Mouse (Mus musculus): ENCODE measurements around the gene Mvb12a. TPM values are rescaled to one million over a fixed set of nuclear protein-coding genes. Genes with fewer than 3 reads are reported as not detected.
A peak's percentile ranks its signal among the peaks of the same experiment; 100 is the strongest.

Gene Mvb12a
- total RNA-seq (2021): 63.2 and 66.3 TPM in 2 replicates
- long read RNA-seq, experiment 1, transcript Mvb12a-201 (9 exons, 1,062 nt): major isoform, 70 of 87 reads
- long read RNA-seq, experiment 1, partial matches to known transcripts: 8 of 87 reads
- long read RNA-seq, experiment 1, other reads (novel, unspliced or antisense): 9 of 87 reads
- long read RNA-seq, experiment 2, transcript Mvb12a-201 (9 exons, 1,062 nt): major isoform, 57 of 70 reads
- long read RNA-seq, experiment 2, partial matches to known transcripts: 7 of 70 reads
- long read RNA-seq, experiment 2, other reads (novel, unspliced or antisense): 6 of 70 reads

- DNase-seq: peak; percentile 97
Measured at GRCm38 (mm10) chr8:71542632-71543343, at the start of gene Mvb12a. Gene Mvb12a (plus strand): TSS chr8:71542922.

- DNase-seq: peak; percentile 93
Measured at GRCm38 (mm10) chr8:71495039-71495438, 47.7 kb upstream of the Mvb12a start.

GRCm38 (mm10) chr8:71495811-71496210 is 46.9 kb upstream of the Mvb12a start:
- DNase-seq: no peak

- peak; percentile 99 for DNase-seq
Measured at GRCm38 (mm10) chr8:71496481-71496880, 46.2 kb upstream of the Mvb12a start.

- no peak for DNase-seq
Measured at GRCm38 (mm10) chr8:71497077-71497645, 45.6 kb upstream of the Mvb12a start.

- DNase-seq: peak; percentile 68
Measured at GRCm38 (mm10) chr8:71497881-71498501, 44.7 kb upstream of the Mvb12a start.

- DNase-seq: peak; percentile 65
Measured at GRCm38 (mm10) chr8:71498816-71499690, 43.7 kb upstream of the Mvb12a start.

GRCm38 (mm10) chr8:71504349-71504748 is 38.4 kb upstream of the Mvb12a start:
- no peak for DNase-seq

GRCm38 (mm10) chr8:71505326-71505725 is 37.4 kb upstream of the Mvb12a start:
- no peak for DNase-seq

GRCm38 (mm10) chr8:71505979-71506378 is 36.7 kb upstream of the Mvb12a start:
- DNase-seq: no peak

- DNase-seq: peak; percentile 90
Measured at GRCm38 (mm10) chr8:71507589-71508104, 35.1 kb upstream of the Mvb12a start.

GRCm38 (mm10) chr8:71509316-71509715 is 33.4 kb upstream of the Mvb12a start:
- DNase-seq: no peak

- peak; percentile 38 for DNase-seq
Measured at GRCm38 (mm10) chr8:71511644-71512043, 31.1 kb upstream of the Mvb12a start, which contains the start of gene Plvap. Gene Plvap (minus strand): TSS chr8:71511752.

GRCm38 (mm10) chr8:71513018-71513754 is 29.5 kb upstream of the Mvb12a start:
- peak; percentile 58 for DNase-seq

- DNase-seq: no peak
Measured at GRCm38 (mm10) chr8:71515043-71515442, 27.7 kb upstream of the Mvb12a start.

- no peak for DNase-seq
Measured at GRCm38 (mm10) chr8:71516786-71517185, 25.9 kb upstream of the Mvb12a start.

- peak; percentile 84 for DNase-seq
Measured at GRCm38 (mm10) chr8:71519037-71519825, 23.5 kb upstream of the Mvb12a start.

- peak; percentile 97 for DNase-seq
Measured at GRCm38 (mm10) chr8:71521634-71522033, 21.1 kb upstream of the Mvb12a start.

- no peak for DNase-seq
Measured at GRCm38 (mm10) chr8:71525226-71526050, 17.3 kb upstream of the Mvb12a start, which contains the start of gene Ccdc194. Gene Ccdc194 (minus strand): TSS chr8:71525711.
